Mouse (Mus musculus) left cerebral cortex, adult 9 months (tissue): ENCODE results near the gene Mrtfa.
A peak's percentile ranks its signal among the peaks of the same experiment; 100 is the strongest.

ENCODE experiments used
- DNase-seq, 2 experiments: peaks; one replicate each; pipeline ENCODE4 v3.0.0; 2022; ENCODE audit warnings: low spot score in 2 of 2

The Mrtfa gene

GRCm38 (mm10) chr15:81102274-81102879, 88.2 kb downstream of the Mrtfa start:
- no peak for DNase-seq

- DNase-seq: no peak
These were observed 89.2 kb downstream of the Mrtfa start for GRCm38 (mm10) chr15:81101316-81101715.

DNA sequence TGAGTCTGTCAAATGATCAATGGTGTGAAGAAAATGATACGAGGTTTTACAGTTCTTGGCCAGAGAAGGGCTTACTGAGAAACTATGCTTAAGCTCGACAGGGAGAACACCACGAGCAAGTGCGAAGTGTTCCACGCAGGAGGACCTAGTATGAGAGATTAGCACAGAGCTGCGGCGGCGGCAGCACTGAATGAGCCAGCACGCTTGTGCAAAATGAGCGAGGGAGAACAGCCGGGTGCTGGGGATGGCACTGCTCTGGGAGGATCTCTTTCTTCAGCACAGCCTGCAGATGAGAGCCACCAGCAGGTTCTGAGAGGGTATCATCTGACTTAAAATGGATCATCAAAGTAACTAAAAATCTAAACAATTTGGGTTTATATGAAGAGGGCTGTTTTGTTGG, 91.3 kb downstream of the Mrtfa start:
- DNase-seq: peak in 1 of 2 experiments; percentile 17

DNA sequence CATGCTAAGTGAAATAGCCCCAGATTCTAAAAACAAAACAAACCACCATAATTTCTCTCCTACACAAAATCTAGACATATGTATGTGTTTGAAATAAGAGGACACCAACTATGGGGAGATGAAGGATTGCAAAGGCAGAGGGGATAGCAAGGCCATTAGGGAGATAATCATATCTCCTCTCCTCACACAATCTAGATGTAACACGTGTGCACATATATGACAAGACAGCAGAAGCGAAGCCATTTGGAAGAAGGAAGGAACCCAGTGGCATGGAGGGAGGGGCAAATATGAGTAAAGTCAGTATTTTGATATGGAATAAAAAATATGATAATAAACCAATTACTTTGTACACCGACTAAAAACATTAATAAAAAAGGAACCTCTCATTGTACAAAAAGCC, 91.9 kb downstream of the Mrtfa start:
- no peak for DNase-seq

DNA sequence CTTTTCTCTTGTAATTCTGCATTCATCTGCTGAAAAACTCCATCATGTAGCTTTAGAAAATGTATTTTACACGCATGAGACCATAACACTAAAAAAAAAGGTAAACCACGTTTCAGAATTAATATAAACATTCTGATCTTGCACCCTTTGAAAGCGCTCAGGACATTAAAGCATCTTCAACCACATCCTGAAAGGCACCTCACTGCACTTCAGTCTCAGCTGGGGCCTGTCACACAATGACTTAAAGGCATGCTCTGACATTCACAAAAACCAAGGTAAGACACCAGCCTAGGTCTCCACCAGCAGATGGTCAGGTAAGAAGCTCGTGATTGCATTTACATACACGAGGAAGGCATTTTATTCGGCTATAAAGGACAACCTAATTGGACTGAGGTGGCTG, 92.7 kb downstream of the Mrtfa start:
- no peak for DNase-seq

- DNase-seq: no peak
These were observed 93.1 kb downstream of the Mrtfa start for GRCm38 (mm10) chr15:81097456-81097855.

DNA sequence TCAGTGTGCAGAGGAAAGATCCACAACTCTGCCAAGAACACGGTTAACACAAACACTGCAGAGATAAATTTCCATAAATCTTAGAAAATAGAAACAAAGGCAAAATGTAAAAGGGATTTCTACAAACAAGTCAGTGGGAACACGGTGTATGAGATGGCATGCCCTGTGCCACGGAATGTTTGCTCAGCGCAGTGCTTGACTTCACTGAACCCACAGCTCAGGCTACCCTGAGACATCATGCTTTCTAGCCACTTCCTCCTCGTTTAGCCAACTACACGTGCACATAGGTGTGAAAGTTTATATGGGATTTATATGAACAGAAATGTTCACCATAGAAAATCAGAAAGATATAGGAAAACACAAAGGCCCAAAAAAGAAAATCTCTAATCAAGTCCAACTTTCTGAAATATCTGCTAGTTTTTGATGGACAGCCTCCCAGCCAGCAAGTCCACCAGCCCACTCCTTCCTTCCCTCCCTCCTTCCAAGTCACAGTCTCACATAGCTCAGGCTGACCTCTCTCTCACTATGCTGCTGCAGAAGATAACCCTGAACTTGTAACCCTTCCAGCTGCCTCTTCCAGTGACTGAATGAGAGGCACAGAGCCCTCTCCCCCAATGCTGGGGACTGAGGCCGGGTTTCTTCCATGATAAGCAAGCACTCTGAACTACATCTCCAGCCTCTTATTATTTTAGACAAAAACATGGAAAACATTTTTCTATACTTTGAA, 94.1 kb downstream of the Mrtfa start:
- no peak for DNase-seq

- DNase-seq: no peak
These were observed 97.5 kb downstream of the Mrtfa start for GRCm38 (mm10) chr15:81093032-81093431.

DNA sequence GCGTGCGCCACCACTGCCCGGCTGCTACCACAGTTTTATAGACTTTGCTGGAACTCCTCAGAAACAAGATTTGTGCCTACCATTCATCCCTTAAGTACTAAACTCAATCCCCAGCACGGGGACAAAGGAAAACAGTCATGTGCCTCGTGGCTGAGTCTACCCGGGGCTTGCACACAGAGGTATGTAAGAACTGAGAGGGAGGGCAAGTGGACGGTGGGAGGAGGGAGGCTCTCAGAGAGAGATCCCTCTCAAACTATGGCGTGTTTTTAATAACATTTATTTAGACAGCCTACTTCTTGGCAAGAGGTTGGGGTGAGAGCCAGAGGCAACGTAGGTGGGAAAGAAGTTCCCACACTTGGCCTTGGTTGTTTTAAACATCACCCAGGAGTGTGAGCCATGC, 98.8 kb downstream of the Mrtfa start:
- DNase-seq: no peak

DNA sequence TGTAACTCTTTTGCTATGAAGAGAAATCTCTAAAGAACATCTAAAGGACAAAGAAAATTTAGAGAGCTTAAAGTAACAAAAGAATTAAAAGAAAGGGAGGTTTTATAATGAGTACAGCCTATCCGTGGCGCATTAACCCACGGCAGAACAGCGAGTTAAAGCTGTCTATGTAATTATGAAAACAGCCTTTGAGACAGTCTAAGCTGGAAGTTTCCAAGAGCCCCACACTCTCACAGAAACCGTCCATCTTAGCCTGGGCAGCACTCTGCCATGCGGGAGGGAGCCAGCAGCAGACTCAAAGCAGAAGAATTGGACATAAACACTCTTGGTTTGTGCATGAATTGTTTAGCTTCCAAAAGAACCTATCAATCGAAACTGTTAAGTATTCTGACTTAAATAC, 103.0 kb downstream of the Mrtfa start:
- DNase-seq: no peak

GRCm38 (mm10) chr15:81086644-81087480, 103.7 kb downstream of the Mrtfa start:
- DNase-seq: no peak

DNA sequence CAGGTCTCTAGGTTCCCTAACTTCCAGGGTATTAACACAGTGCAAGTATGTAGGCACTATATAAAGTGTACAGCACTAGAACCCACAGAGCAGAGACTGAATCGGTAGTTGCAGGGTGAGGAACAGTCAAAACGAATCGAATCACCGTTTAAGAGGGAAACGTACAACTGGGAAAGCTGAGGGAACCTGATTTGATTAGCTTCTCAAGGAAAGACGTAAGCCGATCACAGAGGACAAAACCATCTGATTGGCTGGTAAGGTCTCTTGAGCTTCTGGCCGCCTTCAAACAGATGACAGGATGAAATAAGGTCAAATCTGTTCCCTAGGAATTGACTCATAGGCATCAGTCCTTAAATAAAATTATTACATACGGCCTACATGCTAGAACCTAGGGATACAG, 106.7 kb downstream of the Mrtfa start:
- no peak for DNase-seq

DNA sequence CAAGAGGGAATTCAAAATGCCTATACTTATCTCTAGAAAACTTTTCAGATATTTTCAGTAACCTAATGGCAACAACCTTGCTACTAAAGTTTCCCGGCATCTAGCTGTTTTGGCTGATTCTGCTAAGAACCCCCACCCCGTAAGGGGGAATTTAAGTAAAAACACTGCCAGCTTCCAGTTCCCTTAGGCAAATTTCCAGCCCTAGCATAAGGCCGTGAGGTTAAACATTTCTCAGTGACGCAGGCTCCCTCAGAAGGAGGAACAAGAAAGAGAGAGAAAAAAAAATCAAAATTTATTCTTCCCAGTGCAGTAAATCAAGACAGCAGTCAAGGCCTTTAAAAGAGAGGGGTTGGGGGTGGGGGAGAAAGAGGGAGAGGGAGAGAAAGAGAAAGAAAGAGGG, 107.3 kb downstream of the Mrtfa start:
- no peak for DNase-seq

DNA sequence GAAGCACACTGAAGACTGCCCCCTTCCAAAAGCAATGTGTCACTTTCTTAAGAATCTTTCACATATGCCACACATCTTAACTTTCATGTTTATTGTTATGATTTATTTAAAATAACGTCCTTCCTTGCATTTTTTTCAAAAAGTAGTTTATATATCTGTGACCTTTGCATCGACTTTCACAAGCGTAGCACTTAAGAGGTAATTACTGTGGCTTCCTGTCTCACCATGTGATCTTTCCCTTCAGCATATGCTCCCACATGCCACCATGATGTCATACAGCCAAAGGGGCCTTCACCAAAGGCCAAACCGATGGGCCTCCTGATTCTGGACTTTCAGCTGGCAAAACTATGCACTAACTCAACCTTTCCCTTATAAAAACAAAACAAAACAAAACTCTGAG, 109.3 kb downstream of the Mrtfa start:
- DNase-seq: no peak

- DNase-seq: no peak
These were observed 110.2 kb downstream of the Mrtfa start for GRCm38 (mm10) chr15:81080405-81080804.

DNA sequence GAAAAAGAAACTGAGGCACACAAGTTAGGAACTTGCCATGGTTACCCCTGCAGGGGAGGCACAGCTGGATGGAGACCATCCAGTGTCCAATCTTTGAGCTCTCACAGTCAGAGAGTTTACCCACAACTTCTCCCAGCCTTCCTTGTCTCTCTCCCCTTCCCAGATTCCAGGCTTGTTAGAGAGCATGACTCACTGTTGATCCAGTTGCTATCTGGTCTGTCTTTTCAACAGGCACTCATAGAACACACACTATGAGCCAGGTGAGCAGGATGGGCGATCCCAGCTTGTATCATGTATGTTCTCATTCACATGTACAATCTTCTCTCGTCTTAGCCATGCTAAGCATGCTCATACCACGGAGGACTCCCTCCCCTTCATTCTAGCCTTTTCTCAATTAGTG, 111.3 kb downstream of the Mrtfa start:
- DNase-seq: no peak

GRCm38 (mm10) chr15:81077551-81077950, 113.0 kb downstream of the Mrtfa start:
- no peak for DNase-seq

DNA sequence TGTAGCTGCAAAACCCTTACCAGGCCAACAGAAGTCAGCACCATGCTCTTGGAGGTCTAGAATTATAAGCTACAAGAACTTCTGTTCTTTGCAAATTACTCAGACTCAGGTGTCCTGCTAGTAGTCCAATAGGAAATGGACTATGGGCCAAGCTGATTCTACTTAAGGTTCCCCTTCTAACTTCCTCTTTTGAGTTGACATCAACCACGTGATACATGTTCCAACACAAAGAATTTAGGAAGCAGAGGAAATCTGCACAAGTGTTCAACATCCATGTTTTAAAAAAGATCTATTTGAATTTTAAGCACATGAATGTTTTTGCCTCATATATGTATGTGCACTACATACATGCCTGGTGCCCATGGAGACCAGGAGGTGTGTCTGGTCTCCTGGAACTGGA, 116.0 kb downstream of the Mrtfa start:
- DNase-seq: no peak

GRCm38 (mm10) chr15:81073751-81074150, 116.8 kb downstream of the Mrtfa start:
- DNase-seq: no peak

DNA sequence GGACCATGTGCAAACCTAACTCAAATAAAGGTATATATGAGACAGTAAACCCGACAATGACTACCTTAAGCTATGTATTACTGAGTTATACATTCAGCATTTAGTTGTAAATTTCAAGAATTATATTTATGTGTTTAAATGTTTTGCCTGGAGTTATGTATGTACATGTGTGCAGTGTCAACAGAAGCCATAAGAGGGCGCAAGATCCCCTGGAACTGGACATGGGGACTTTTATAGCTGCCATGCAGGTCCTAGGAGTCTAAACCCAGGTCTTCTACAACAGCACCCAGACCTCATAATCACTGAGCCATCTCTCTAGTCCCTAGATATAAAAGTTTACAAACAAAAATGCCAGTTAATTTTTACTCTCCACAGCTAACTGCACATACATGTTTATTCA, 117.8 kb downstream of the Mrtfa start:
- no peak for DNase-seq

- DNase-seq: no peak
These were observed 120.1 kb downstream of the Mrtfa start for GRCm38 (mm10) chr15:81070470-81070869.

- no peak for DNase-seq
These were observed 121.7 kb downstream of the Mrtfa start for GRCm38 (mm10) chr15:81068641-81069381.
